Mouse (Mus musculus) cerebellum, adult 2 months (tissue): ENCODE results near the gene Nfat5. TPM values are rescaled to one million over a fixed set of nuclear protein-coding genes. Genes with fewer than 3 reads are reported as not detected.

Experiments
- DNase-seq, 2 experiments: peaks; one replicate each; pipeline ENCODE4 v3.0.0; 2021
- H3K27ac ChIP-seq: fragments of 200-500 bp; 2 replicates; pipeline ENCODE4 v1.5.1; 2012; ENCODE audit warnings: low read length, control low read depth, inconsistent platforms; ENCODE audit not compliant: insufficient read depth
- H3K27me3 ChIP-seq: fragments of 200-500 bp; 2 replicates; pipeline ENCODE4 v1.6.1; 2012; ENCODE audit warnings: inconsistent platforms, mild to moderate bottlenecking, low read length, moderate library complexity; ENCODE audit not compliant: control insufficient read depth, insufficient read depth
- H3K4me1 ChIP-seq: fragments of 200-500 bp; 2 replicates; pipeline ENCODE4 v1.6.1; 2011; ENCODE audit warnings: low read length; ENCODE audit not compliant: control insufficient read depth, insufficient read depth
- H3K4me3 ChIP-seq: fragments of 200-500 bp; replicated peaks from 2 replicates; pipeline ENCODE3; 2011; ENCODE audit warnings: mild to moderate bottlenecking, low read depth, low read length, control low read depth; ENCODE audit not compliant: insufficient read depth
- CTCF ChIP-seq: fragments of 200-500 bp; IDR thresholded peaks from 2 replicates; pipeline ENCODE4 v1.5.1; 2011; ENCODE audit warnings: low read depth, mild to moderate bottlenecking, control low read depth, low read length, moderate library complexity, borderline replicate concordance; ENCODE audit not compliant: insufficient read depth
- POLR2A ChIP-seq: fragments of 200-500 bp; IDR thresholded peaks from 2 replicates; pipeline ENCODE4 v1.6.1; 2011; ENCODE audit warnings: low read length, control low read depth, borderline replicate concordance; ENCODE audit not compliant: insufficient read depth
- WGBS: fragments of 180-500 bp; shearing (Covaris S2); methylation state at CpG from one replicate; pipeline ENCODE4 v1.1.7; 2018; 5-methylcytosine and 5-hydroxymethylcytosine counted together
- polyA plus RNA-seq: library from polyadenylated mRNA; depleted of rRNA; stranded (reverse); fragments of >200 nt; gene quantifications from 2 replicates; pipeline ENCODE4 v1.2.3, GENCODE M21; 2012

The Nfat5 gene
- polyA plus RNA-seq, 1 experiment = 37.5 TPM

GRCm38 (mm10) chr8:107390476-107391135, 97.3 kb downstream of the Nfat5 start:
- no peaks in the 10 kb centered on the region; the same call in 1 of the 2 replicates for H3K27me3 ChIP-seq
- WGBS = 91% methylated on average over 16 of the region's 16 CpGs
- TF ChIP-seq POLR2A (no peak), CTCF (no peak)
- no peak overlapping the region for H3K27ac ChIP-seq
- peaks cover 5% of the 10 kb centered on the region; the same call in 1 of the 2 replicates for H3K4me1 ChIP-seq
- no peak for DNase-seq
- no peak overlapping the region for H3K4me3 ChIP-seq

- H3K27me3 ChIP-seq = no peaks in the 10 kb centered on the region; the same call in 1 of the 2 replicates
- peaks cover 8% of the 10 kb centered on the region for H3K4me1 ChIP-seq
- TF ChIP-seq POLR2A (no peak), CTCF (no peak)
- H3K27ac ChIP-seq = no peak overlapping the region
- no peak for DNase-seq
- no peak overlapping the region for H3K4me3 ChIP-seq
- WGBS = 47% methylated on average over 4 of the region's 4 CpGs
These were observed 97.9 kb downstream of the Nfat5 start for GRCm38 (mm10) chr8:107391136-107391516.

GRCm38 (mm10) chr8:107395397-107395796, 102.1 kb downstream of the Nfat5 start:
- no peak overlapping the region for H3K4me3 ChIP-seq
- no peak for TF ChIP-seq CTCF
- no peak for TF ChIP-seq POLR2A

GRCm38 (mm10) chr8:107396106-107396670, 102.9 kb downstream of the Nfat5 start:
- Histone ChIP-seq H3K4me3 (no peak overlapping the region), H3K27me3 (no peaks in the 10 kb centered on the region; the same call in 1 of the 2 replicates), H3K4me1 (peaks cover 14% of the 10 kb centered on the region), H3K27ac (no peak overlapping the region)
- TF ChIP-seq CTCF (no peak), POLR2A (no peak)
- peak in 1 of 2 experiments; percentile 48 for DNase-seq
- 35% methylated on average over 10 of the region's 10 CpGs for WGBS

More at GRCm38 (mm10) chr8:107395397-107395796, 102.1 kb downstream of the Nfat5 start:
- Histone ChIP-seq H3K4me1 (peaks cover 14% of the 10 kb centered on the region), H3K27me3 (no peaks in the 10 kb centered on the region; the same call in 1 of the 2 replicates), H3K27ac (no peak overlapping the region)
- no peak for DNase-seq

- TF ChIP-seq POLR2A = no peak
- no peak for TF ChIP-seq CTCF
- 54% methylated on average over 12 of the region's 12 CpGs for WGBS
- no peak overlapping the region for H3K27ac ChIP-seq
- H3K4me3 ChIP-seq = no peak overlapping the region
- no peak for DNase-seq
- peaks cover 16% of the 10 kb centered on the region for H3K4me1 ChIP-seq
- no peaks in the 10 kb centered on the region for H3K27me3 ChIP-seq
These were observed 104.4 kb downstream of the Nfat5 start for GRCm38 (mm10) chr8:107397665-107398064.

GRCm38 (mm10) chr8:107399495-107399894, 106.2 kb downstream of the Nfat5 start:
- Histone ChIP-seq H3K4me3 (no peak overlapping the region), H3K27me3 (no peaks in the 10 kb centered on the region), H3K4me1 (peaks cover 19% of the 10 kb centered on the region), H3K27ac (no peak overlapping the region)
- DNase-seq = peak; percentile 73 to 87
- WGBS = 5% methylated on average over 9 of the region's 9 CpGs
- no peak for TF ChIP-seq POLR2A
- no peak for TF ChIP-seq CTCF

- DNase-seq = no peak
- H3K27ac ChIP-seq = no peak overlapping the region
- H3K4me1 ChIP-seq = peaks cover 15% of the 10 kb centered on the region
- H3K27me3 ChIP-seq = no peaks in the 10 kb centered on the region
- WGBS = 78% methylated on average over 5 of the region's 5 CpGs
- no peak overlapping the region for H3K4me3 ChIP-seq
- TF ChIP-seq POLR2A (no peak), CTCF (no peak)
These were observed 108.6 kb downstream of the Nfat5 start for GRCm38 (mm10) chr8:107401866-107402265.
